Mouse (Mus musculus) neural tube, embryonic 15.5 days (tissue): ENCODE measurements around the gene Foxg1. TPM values are rescaled to one million over a fixed set of nuclear protein-coding genes. Genes with fewer than 3 reads are reported as not detected.

Experiments used
- ATAC-seq: fragments of 200-750 bp; cut with Nextera tagmentation; 2 replicates; pipeline ENCODE4 v1.8.0; 2017; ENCODE audit warnings: mild to moderate bottlenecking, moderate TSS enrichment, moderate library complexity; ENCODE audit not compliant: low FRiP score
- H3K27ac ChIP-seq: fragments of 300-500 bp; sonication (generic); replicated peaks from 2 replicates; pipeline ENCODE4 v1.5.1; 2015; ENCODE audit warnings: mild to moderate bottlenecking, inconsistent platforms
- H3K27me3 ChIP-seq: fragments of 300-500 bp; sonication (generic); replicated peaks from 2 replicates; pipeline ENCODE4 v1.6.1; 2015; ENCODE audit warnings: inconsistent platforms
- H3K36me3 ChIP-seq: fragments of 300-500 bp; sonication (generic); 2 replicates; pipeline ENCODE4 v1.6.1; 2015; ENCODE audit warnings: inconsistent platforms
- H3K4me1 ChIP-seq: fragments of 300-500 bp; sonication (generic); 2 replicates; pipeline ENCODE4 v1.6.1; 2015; ENCODE audit warnings: inconsistent platforms
- H3K4me2 ChIP-seq: fragments of 300-500 bp; sonication (generic); 2 replicates; pipeline ENCODE4 v1.6.1; 2015; ENCODE audit warnings: inconsistent platforms, mild to moderate bottlenecking, moderate library complexity
- H3K4me3 ChIP-seq: fragments of 300-500 bp; sonication (generic); replicated peaks from 2 replicates; pipeline ENCODE4 v1.5.1; 2015; ENCODE audit warnings: mild to moderate bottlenecking, inconsistent platforms
- H3K9ac ChIP-seq: fragments of 300-500 bp; sonication (generic); replicated peaks from 2 replicates; pipeline ENCODE4 v1.6.1; 2015; ENCODE audit warnings: mild to moderate bottlenecking, inconsistent platforms
- H3K9me3 ChIP-seq: fragments of 300-500 bp; sonication (generic); replicated peaks from 2 replicates; pipeline ENCODE4 v1.6.1; 2016; ENCODE audit warnings: inconsistent platforms
- WGBS: fragments of 180-500 bp; shearing (Covaris S2); methylation state at CpG from one replicate; pipeline ENCODE4 v1.1.7; 2015; ENCODE audit warnings: mixed read lengths; 5-methylcytosine and 5-hydroxymethylcytosine counted together
- polyA plus RNA-seq: library from polyadenylated mRNA; unstranded; fragments of >200 nt; fragmentation: Nextera tagmentation; extraction: Ambion mirVana; gene quantifications from 2 replicates; pipeline ENCODE4 v1.2.1, GENCODE M21; 2015

Gene Foxg1
- polyA plus RNA-seq, 1 experiment from 2014 or later = not detected

DNA sequence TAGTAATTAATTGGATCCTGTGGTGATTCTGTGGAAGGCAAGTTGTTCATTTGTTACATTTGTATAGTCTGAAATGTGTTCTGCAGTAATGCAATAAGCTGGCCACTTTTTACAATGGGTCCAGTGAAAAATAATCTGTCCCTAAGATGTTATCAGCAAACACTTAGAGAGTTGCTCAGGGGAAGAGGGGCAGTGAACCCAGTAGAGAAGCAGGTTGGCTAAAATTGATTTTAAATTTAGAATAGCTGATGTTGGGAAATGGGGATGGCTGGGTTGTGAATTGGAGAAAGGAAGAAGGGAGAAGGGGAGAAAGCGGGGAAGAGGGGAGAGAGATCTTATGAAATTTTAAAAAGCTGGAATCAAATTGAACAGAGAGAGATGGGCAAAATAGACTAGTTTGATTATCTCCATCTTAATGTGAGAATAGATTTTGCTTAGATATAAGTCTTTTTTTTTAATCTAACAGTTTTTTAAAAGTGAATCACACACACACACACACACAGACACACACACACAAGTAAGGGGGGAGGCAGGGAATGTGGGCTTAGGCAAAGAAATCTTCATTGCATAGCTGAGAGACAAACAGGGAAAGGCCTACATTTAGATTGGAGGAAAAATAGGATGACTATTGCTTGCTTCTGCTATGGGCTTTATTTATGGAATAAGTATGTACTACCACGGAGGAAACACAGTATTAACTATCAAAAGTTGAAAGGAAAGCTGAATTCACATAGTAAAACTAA is 5.6 kb downstream of the Foxg1 start:
- Histone ChIP-seq H3K9me3 (no peaks in the 10 kb centered on the region), H3K27ac (no peak overlapping the region), H3K4me2 (no peak overlapping the region), H3K36me3 (no peaks in the 10 kb centered on the region), H3K4me1 (peaks cover 13% of the 10 kb centered on the region; the same call in 1 of the 2 replicates), H3K4me3 (no peak overlapping the region), H3K9ac (no peak overlapping the region), H3K27me3 (peaks cover 69% of the 10 kb centered on the region)
- WGBS = 10% methylated on average over 2 of the region's 2 CpGs
- no peak for ATAC-seq

GRCm38 (mm10) chr12:49389666-49390065 is 7.2 kb downstream of the Foxg1 start:
- H3K27ac ChIP-seq = no peak overlapping the region
- ATAC-seq = no peak
- H3K9me3 ChIP-seq = no peaks in the 10 kb centered on the region
- WGBS = under 1% methylated on average over 5 of the region's 5 CpGs
- no peak overlapping the region for H3K9ac ChIP-seq
- no peak overlapping the region for H3K4me2 ChIP-seq
- peaks cover 4% of the 10 kb centered on the region; the same call in 1 of the 2 replicates for H3K4me1 ChIP-seq
- peaks cover 69% of the 10 kb centered on the region for H3K27me3 ChIP-seq
- no peak overlapping the region for H3K4me3 ChIP-seq
- H3K36me3 ChIP-seq = no peaks in the 10 kb centered on the region

- Histone ChIP-seq H3K4me2 (no peak overlapping the region), H3K27ac (no peak overlapping the region), H3K4me1 (peaks cover 4% of the 10 kb centered on the region; the same call in 1 of the 2 replicates), H3K9me3 (no peaks in the 10 kb centered on the region), H3K36me3 (no peaks in the 10 kb centered on the region), H3K9ac (no peak overlapping the region), H3K27me3 (peaks cover 69% of the 10 kb centered on the region), H3K4me3 (no peak overlapping the region)
- 2% methylated on average over 13 of the region's 13 CpGs for WGBS
- no peak for ATAC-seq
Observed at GRCm38 (mm10) chr12:49390257-49390656, 7.8 kb downstream of the Foxg1 start.

DNA sequence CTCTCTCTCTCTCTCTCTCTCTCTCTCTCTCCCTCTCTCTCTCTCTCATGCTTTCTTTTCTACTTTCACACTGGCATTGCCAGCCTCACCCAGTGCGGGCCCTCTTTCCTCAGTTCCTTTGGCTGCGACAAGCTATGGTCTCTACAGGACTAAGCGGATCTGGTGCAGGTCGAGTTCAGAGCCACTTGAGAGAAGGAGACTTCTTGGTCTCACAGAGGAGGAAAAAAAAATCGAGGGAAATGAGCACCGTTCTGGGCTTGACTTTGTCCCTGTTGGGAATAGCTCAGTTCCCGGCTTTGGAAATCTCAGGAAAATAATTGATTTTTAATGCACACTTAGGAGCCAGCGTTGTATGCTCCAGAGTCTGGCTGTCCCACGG is 8.5 kb downstream of the Foxg1 start:
- Histone ChIP-seq H3K27me3 (peaks cover 66% of the 10 kb centered on the region), H3K27ac (no peak overlapping the region), H3K4me3 (no peak overlapping the region), H3K36me3 (no peaks in the 10 kb centered on the region), H3K9me3 (no peaks in the 10 kb centered on the region), H3K4me2 (peak overlapping the region; percentile 47), H3K9ac (no peak overlapping the region), H3K4me1 (peaks cover 4% of the 10 kb centered on the region; the same call in 1 of the 2 replicates)
- WGBS = 2% methylated on average over 9 of the region's 9 CpGs
- ATAC-seq = no peak

- Histone ChIP-seq H3K4me2 (peak overlapping the region; percentile 47), H3K27ac (no peak overlapping the region), H3K9me3 (no peaks in the 10 kb centered on the region), H3K9ac (no peak overlapping the region), H3K4me1 (peaks cover 4% of the 10 kb centered on the region; the same call in 1 of the 2 replicates), H3K27me3 (peaks cover 65% of the 10 kb centered on the region), H3K4me3 (peak overlapping the region; percentile 14; the same call in 1 of the 2 replicates), H3K36me3 (no peaks in the 10 kb centered on the region)
- under 1% methylated on average over 42 of the region's 42 CpGs for WGBS
- peak; percentile 91 for ATAC-seq
Observed at GRCm38 (mm10) chr12:49391305-49392040, 9.0 kb downstream of the Foxg1 start.

DNA sequence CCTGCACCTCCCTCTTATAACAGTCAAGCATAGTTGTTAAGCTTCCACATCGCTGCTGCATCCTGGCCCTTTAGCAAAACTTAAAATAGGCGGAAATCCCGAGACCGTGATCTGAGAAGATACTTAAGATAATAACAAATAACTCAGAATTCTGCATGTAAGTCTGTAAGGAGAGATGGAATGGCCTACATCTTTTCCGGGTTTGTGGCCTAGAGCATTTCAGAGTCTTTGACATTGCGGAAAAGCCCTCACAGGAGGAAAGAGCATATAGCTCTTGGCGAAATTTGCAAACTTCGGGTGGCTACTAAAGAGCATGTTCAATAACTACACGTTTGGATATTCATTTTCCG is 9.6 kb downstream of the Foxg1 start:
- no peaks in the 10 kb centered on the region for H3K36me3 ChIP-seq
- H3K9ac ChIP-seq = no peak overlapping the region
- 3% methylated on average over 10 of the region's 10 CpGs for WGBS
- peaks cover 68% of the 10 kb centered on the region for H3K27me3 ChIP-seq
- no peak overlapping the region for H3K4me3 ChIP-seq
- ATAC-seq = no peak
- no peaks in the 10 kb centered on the region for H3K9me3 ChIP-seq
- H3K4me2 ChIP-seq = peak overlapping the region; percentile 47; the same call in 1 of the 2 replicates
- H3K27ac ChIP-seq = no peak overlapping the region
- peaks cover 4% of the 10 kb centered on the region; the same call in 1 of the 2 replicates for H3K4me1 ChIP-seq

- ATAC-seq = no peak
- peaks cover 73% of the 10 kb centered on the region for H3K27me3 ChIP-seq
- WGBS = 9% methylated on average over 5 of the region's 5 CpGs
Observed at GRCm38 (mm10) chr12:49392876-49393275, 10.4 kb downstream of the Foxg1 start.

GRCm38 (mm10) chr12:49393639-49394038 is 11.2 kb downstream of the Foxg1 start:
- Histone ChIP-seq H3K4me1 (peaks cover 4% of the 10 kb centered on the region; the same call in 1 of the 2 replicates), H3K36me3 (no peaks in the 10 kb centered on the region), H3K9me3 (no peaks in the 10 kb centered on the region), H3K4me3 (no peak overlapping the region), H3K27me3 (peaks cover 75% of the 10 kb centered on the region), H3K9ac (no peak overlapping the region), H3K27ac (no peak overlapping the region), H3K4me2 (no peak overlapping the region)
- 4% methylated on average over 3 of the region's 3 CpGs for WGBS
- no peak for ATAC-seq

More at GRCm38 (mm10) chr12:49392876-49393275, 10.4 kb downstream of the Foxg1 start:
- Histone ChIP-seq H3K36me3 (no peaks in the 10 kb centered on the region), H3K9me3 (no peaks in the 10 kb centered on the region), H3K4me1 (peaks cover 4% of the 10 kb centered on the region; the same call in 1 of the 2 replicates), H3K4me3 (no peak overlapping the region), H3K4me2 (no peak overlapping the region), H3K27ac (no peak overlapping the region), H3K9ac (no peak overlapping the region)

DNA sequence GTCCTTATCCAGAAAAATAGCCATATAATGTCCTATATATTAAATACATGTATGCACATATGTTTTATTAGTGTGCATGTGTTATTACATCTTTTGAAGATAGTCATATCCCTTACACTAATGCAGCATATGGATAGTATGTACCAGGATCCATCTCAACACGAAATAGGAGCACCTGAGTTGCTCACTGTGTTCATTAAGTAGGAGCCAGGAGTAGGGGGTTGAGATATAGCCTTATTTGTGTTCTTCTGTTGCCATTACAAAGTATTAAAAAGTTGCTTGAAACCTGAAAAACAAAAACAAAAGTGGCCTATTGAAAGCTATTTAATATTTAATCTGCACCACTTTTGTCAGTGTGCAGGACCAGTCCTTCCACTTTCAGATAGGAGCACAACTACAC is 11.7 kb downstream of the Foxg1 start:
- peaks cover 74% of the 10 kb centered on the region for H3K27me3 ChIP-seq
- WGBS = 3% methylated on average over 1 of the region's 1 CpGs
- H3K27ac ChIP-seq = no peak overlapping the region
- no peak for ATAC-seq
- no peak overlapping the region for H3K4me3 ChIP-seq
- peaks cover 4% of the 10 kb centered on the region; the same call in 1 of the 2 replicates for H3K4me1 ChIP-seq
- H3K4me2 ChIP-seq = no peak overlapping the region
- H3K36me3 ChIP-seq = no peaks in the 10 kb centered on the region
- no peak overlapping the region for H3K9ac ChIP-seq
- H3K9me3 ChIP-seq = no peaks in the 10 kb centered on the region

- no peak overlapping the region for H3K27ac ChIP-seq
- no peak for ATAC-seq
- H3K4me3 ChIP-seq = no peak overlapping the region
- no peaks in the 10 kb centered on the region for H3K9me3 ChIP-seq
- peaks cover 73% of the 10 kb centered on the region for H3K27me3 ChIP-seq
- H3K4me2 ChIP-seq = no peak overlapping the region
- no peak overlapping the region for H3K9ac ChIP-seq
- under 1% methylated on average over 17 of the region's 17 CpGs for WGBS
- no peaks in the 10 kb centered on the region for H3K36me3 ChIP-seq
- H3K4me1 ChIP-seq = peaks cover 4% of the 10 kb centered on the region; the same call in 1 of the 2 replicates
Observed at GRCm38 (mm10) chr12:49394836-49395235, 12.4 kb downstream of the Foxg1 start.

DNA sequence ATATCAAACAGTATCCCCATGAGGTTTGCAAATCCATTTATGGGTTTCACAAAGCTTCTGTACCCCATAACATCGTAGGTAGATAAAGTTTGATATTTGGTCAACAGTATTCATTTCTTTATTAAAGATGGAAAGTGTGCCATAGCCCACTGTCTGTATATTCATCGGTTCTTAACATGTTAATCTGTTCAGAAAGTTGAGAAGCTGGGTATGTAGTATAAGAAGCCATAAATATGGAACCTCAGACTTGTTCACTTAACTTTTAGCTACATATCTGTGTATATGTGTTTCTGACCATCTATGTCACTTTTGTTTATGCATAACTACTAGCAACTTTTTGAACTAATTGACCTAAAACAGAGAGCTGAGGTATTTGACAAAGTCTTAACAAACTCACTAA is 13.5 kb downstream of the Foxg1 start:
- no peaks in the 10 kb centered on the region for H3K9me3 ChIP-seq
- no peak overlapping the region for H3K4me2 ChIP-seq
- H3K36me3 ChIP-seq = no peaks in the 10 kb centered on the region
- H3K9ac ChIP-seq = no peak overlapping the region
- no peak overlapping the region for H3K4me3 ChIP-seq
- ATAC-seq = no peak
- WGBS = 11% methylated on average over 2 of the region's 2 CpGs
- H3K4me1 ChIP-seq = peaks cover 6% of the 10 kb centered on the region
- no peak overlapping the region for H3K27ac ChIP-seq
- H3K27me3 ChIP-seq = peaks cover 75% of the 10 kb centered on the region

DNA sequence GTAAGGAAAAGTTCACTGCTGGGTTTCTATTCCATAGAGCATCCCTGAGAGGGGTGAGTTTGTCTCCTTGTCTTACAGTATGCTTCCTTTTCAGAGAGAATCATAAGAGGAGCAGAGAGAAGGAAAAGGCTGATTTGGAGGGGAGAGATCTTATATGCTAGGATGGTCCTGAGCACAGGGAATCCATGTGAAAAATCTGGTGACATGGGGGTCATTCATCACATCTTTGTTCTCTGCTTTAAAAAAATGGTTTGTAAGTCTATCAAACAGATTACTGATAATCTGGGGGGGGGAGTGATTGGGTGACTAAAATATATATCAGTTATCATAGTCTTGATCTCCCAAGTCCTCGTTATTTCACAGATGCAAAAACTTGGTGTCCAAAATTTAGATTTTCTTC is 14.3 kb downstream of the Foxg1 start:
- Histone ChIP-seq H3K4me3 (no peak overlapping the region), H3K27me3 (peaks cover 75% of the 10 kb centered on the region), H3K9ac (no peak overlapping the region), H3K4me2 (no peak overlapping the region), H3K9me3 (no peaks in the 10 kb centered on the region), H3K4me1 (peaks cover 10% of the 10 kb centered on the region), H3K27ac (no peak overlapping the region), H3K36me3 (no peaks in the 10 kb centered on the region)
- WGBS = 34% methylated on average over 1 of the region's 1 CpGs
- no peak for ATAC-seq
